Mouse (Mus musculus): Measurements from ENCODE around the gene Elk1. TPM values are rescaled to one million over a fixed set of nuclear protein-coding genes. Genes with fewer than 3 reads are reported as not detected.

Elk1 gene
- total and polyA plus RNA-seq, 2 experiments from 2014 or later = 27.1 to 45.9 TPM

- H3K9me3 ChIP-seq (ENCODE audit: low read length) = no peaks in the 10 kb centered on the region
- ATAC-seq (no peak), DNase-seq (no peak)
- H3K4me1 ChIP-seq (ENCODE audit: insufficient read depth) = no peaks in the 10 kb centered on the region
- H3K9ac ChIP-seq = no peak overlapping the region
- no peak overlapping the region for H3K27ac ChIP-seq (ENCODE audit: low read depth, low read length)
- H3K4me2 ChIP-seq (ENCODE audit: low read depth) = no peak overlapping the region
- peaks cover 5% of the 10 kb centered on the region; the same call in 1 of the 2 replicates for H3K36me3 ChIP-seq (ENCODE audit: insufficient read depth)
- no peaks in the 10 kb centered on the region for H3K27me3 ChIP-seq (ENCODE audit: insufficient read depth, low read length)
- no peak for TF ChIP-seq CTCF (IDR thresholded peaks at IDR 0.05; ENCODE audit: low read depth)
- H3K4me3 ChIP-seq (ENCODE audit: low read depth, low read length) = no peak overlapping the region
- WGBS = 94% methylated on average over 1 of the region's 1 CpGs
Observed at GRCm38 (mm10) chrX:20929859-20930258, 20.5 kb downstream of the Elk1 start.

- no peak overlapping the region for H3K9ac ChIP-seq
- no peak overlapping the region for H3K4me2 ChIP-seq (ENCODE audit: low read depth)
- no peak overlapping the region for H3K27ac ChIP-seq (ENCODE audit: low read depth, low read length)
- DNase-seq (no peak), ATAC-seq (no peak)
- peaks cover 5% of the 10 kb centered on the region; the same call in 1 of the 2 replicates for H3K36me3 ChIP-seq (ENCODE audit: insufficient read depth)
- no peak for TF ChIP-seq CTCF (IDR thresholded peaks at IDR 0.05; ENCODE audit: low read depth)
- no peaks in the 10 kb centered on the region for H3K9me3 ChIP-seq (ENCODE audit: low read length)
- no peak overlapping the region for H3K4me3 ChIP-seq (ENCODE audit: low read depth, low read length)
- H3K27me3 ChIP-seq (ENCODE audit: insufficient read depth, low read length) = no peaks in the 10 kb centered on the region
- H3K4me1 ChIP-seq (ENCODE audit: insufficient read depth) = no peaks in the 10 kb centered on the region
Observed at GRCm38 (mm10) chrX:20924976-20925375, 25.4 kb downstream of the Elk1 start.

DNA sequence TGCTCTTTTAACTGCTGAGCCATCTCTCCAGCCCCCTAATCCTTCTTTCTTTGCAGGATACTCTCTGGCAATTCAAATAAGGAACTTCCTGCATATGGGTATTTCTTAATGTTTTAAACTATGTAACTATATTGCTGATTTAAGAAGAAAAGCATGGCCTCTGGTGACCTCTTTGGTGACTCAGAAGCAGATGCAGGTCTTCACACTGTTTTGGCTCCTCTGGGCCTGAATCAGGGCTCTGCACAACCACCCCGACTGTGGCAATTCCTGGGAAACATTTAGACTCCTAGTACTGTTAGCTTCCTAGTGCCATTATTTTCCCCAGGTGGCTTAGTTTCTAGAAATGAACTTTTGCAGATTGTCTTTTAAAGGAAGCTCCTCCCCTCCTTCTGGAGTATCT lies 26.9 kb downstream of the Elk1 start:
- H3K4me1 ChIP-seq (ENCODE audit: insufficient read depth) = no peaks in the 10 kb centered on the region
- H3K9me3 ChIP-seq (ENCODE audit: low read length) = no peaks in the 10 kb centered on the region
- no peak for ATAC-seq
- H3K4me2 ChIP-seq (ENCODE audit: low read depth) = no peak overlapping the region
- DNase-seq = no peak
- no peaks in the 10 kb centered on the region for H3K27me3 ChIP-seq (ENCODE audit: insufficient read depth, low read length)
- no peak overlapping the region for H3K4me3 ChIP-seq (ENCODE audit: low read depth, low read length)
- H3K9ac ChIP-seq = no peak overlapping the region
- 74% methylated on average over 1 of the region's 1 CpGs for WGBS
- no peak for TF ChIP-seq CTCF (IDR thresholded peaks at IDR 0.05; ENCODE audit: low read depth)
- H3K27ac ChIP-seq (ENCODE audit: low read depth, low read length) = no peak overlapping the region
- peaks cover 4% of the 10 kb centered on the region; the same call in 1 of the 2 replicates for H3K36me3 ChIP-seq (ENCODE audit: insufficient read depth)

DNA sequence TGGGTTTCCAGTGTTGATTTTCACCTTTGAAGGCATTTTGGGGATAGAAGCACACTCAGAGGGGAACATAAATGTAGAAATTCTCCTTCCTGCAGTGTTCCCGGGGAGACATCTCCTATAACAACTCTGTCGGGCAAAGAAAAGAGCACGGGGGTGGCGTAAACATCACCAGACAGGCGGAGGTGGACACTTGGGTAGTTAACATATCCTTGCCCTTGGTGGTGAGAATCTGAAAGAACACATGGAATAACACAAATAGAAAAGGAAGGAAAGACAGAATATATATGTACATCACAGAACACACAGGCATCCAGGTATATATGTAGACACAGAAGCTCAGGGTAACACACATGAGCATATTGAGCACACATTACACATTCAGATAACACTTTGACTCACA lies 29.0 kb downstream of the Elk1 start:
- H3K9ac ChIP-seq = no peak overlapping the region
- ATAC-seq (no peak; the same call in 1 of the 2 replicates), DNase-seq (no peak)
- H3K27me3 ChIP-seq (ENCODE audit: insufficient read depth, low read length) = no peaks in the 10 kb centered on the region
- WGBS = 51% methylated on average over 5 of the region's 5 CpGs
- H3K4me3 ChIP-seq (ENCODE audit: low read depth, low read length) = peak overlapping the region; percentile 52
- H3K4me1 ChIP-seq (ENCODE audit: insufficient read depth) = no peaks in the 10 kb centered on the region
- no peaks in the 10 kb centered on the region for H3K9me3 ChIP-seq (ENCODE audit: low read length)
- TF ChIP-seq CTCF (IDR thresholded peaks at IDR 0.05; ENCODE audit: low read depth) = no peak
- H3K36me3 ChIP-seq (ENCODE audit: insufficient read depth) = no peaks in the 10 kb centered on the region
- H3K27ac ChIP-seq (ENCODE audit: low read depth, low read length) = peak overlapping the region; percentile 75
- H3K4me2 ChIP-seq (ENCODE audit: low read depth) = peak overlapping the region; percentile 54

- Histone ChIP-seq H3K27ac (ENCODE audit: low read depth, low read length) (peak within 1 kb of the TSS; percentile 81), H3K4me2 (ENCODE audit: low read depth) (peak within 1 kb of the TSS; percentile 54), H3K4me3 (ENCODE audit: low read depth, low read length) (peak within 1 kb of the TSS; percentile 52), H3K4me1 (ENCODE audit: insufficient read depth) (no peaks in the 10 kb centered on the region), H3K36me3 (ENCODE audit: insufficient read depth) (no peaks in the 10 kb centered on the region), H3K9me3 (ENCODE audit: low read length) (no peaks in the 10 kb centered on the region), H3K27me3 (ENCODE audit: insufficient read depth, low read length) (no peaks in the 10 kb centered on the region), H3K9ac (peak within 1 kb of the TSS; percentile 63)
- no peak for TF ChIP-seq CTCF (IDR thresholded peaks at IDR 0.05; ENCODE audit: low read depth)
- peak; percentile 94 for DNase-seq
- ATAC-seq = peak; percentile 96
- 27% methylated on average over 43 of the region's 44 CpGs for WGBS
Observed at GRCm38 (mm10) chrX:20920844-20921364, 29.5 kb downstream of the Elk1 start, which contains the start of gene Syn1. Gene Syn1, minus strand, starts transcription at chrX:20921004.

- WGBS = 23% methylated on average over 44 of the region's 49 CpGs
- DNase-seq (peak; percentile 10), ATAC-seq (peak; percentile 49)
- TF ChIP-seq CTCF (IDR thresholded peaks at IDR 0.05; ENCODE audit: low read depth) = peak; percentile 29; the same call in 1 of the 2 replicates
- Histone ChIP-seq H3K27ac (ENCODE audit: low read depth, low read length) (peak overlapping the region; percentile 81), H3K4me2 (ENCODE audit: low read depth) (peak overlapping the region; percentile 54), H3K9me3 (ENCODE audit: low read length) (no peaks in the 10 kb centered on the region), H3K4me1 (ENCODE audit: insufficient read depth) (no peaks in the 10 kb centered on the region), H3K27me3 (ENCODE audit: insufficient read depth, low read length) (no peaks in the 10 kb centered on the region), H3K9ac (peak overlapping the region; percentile 63), H3K4me3 (ENCODE audit: low read depth, low read length) (peak overlapping the region; percentile 52), H3K36me3 (ENCODE audit: insufficient read depth) (no peaks in the 10 kb centered on the region)
Observed at GRCm38 (mm10) chrX:20920249-20920843, 30.1 kb downstream of the Elk1 start.

GRCm38 (mm10) chrX:20915075-20915474 lies 35.3 kb downstream of the Elk1 start:
- DNase-seq = no peak
- H3K4me2 ChIP-seq (ENCODE audit: low read depth) = no peak overlapping the region

More at GRCm38 (mm10) chrX:20915075-20915474, 35.3 kb downstream of the Elk1 start:
- H3K4me1 ChIP-seq (ENCODE audit: insufficient read depth) = no peaks in the 10 kb centered on the region
- no peaks in the 10 kb centered on the region for H3K9me3 ChIP-seq (ENCODE audit: low read length)
- ATAC-seq = no peak
- H3K27me3 ChIP-seq (ENCODE audit: insufficient read depth, low read length) = no peaks in the 10 kb centered on the region
- H3K36me3 ChIP-seq (ENCODE audit: insufficient read depth) = no peaks in the 10 kb centered on the region
- no peak overlapping the region for H3K27ac ChIP-seq (ENCODE audit: low read depth, low read length)
- no peak overlapping the region for H3K4me3 ChIP-seq (ENCODE audit: low read depth, low read length)
- no peak for TF ChIP-seq CTCF (IDR thresholded peaks at IDR 0.05; ENCODE audit: low read depth)
- H3K9ac ChIP-seq = no peak overlapping the region
